Mouse (Mus musculus) skeletal muscle tissue, adult 2 months (tissue): ENCODE data around the gene Vpreb3.

ENCODE experiments used
- DNase-seq: peaks from one replicate; pipeline ENCODE4 v3.0.0-alpha.2; 2012; ENCODE audit warnings: low read depth, low spot score

Gene Vpreb3

DNA sequence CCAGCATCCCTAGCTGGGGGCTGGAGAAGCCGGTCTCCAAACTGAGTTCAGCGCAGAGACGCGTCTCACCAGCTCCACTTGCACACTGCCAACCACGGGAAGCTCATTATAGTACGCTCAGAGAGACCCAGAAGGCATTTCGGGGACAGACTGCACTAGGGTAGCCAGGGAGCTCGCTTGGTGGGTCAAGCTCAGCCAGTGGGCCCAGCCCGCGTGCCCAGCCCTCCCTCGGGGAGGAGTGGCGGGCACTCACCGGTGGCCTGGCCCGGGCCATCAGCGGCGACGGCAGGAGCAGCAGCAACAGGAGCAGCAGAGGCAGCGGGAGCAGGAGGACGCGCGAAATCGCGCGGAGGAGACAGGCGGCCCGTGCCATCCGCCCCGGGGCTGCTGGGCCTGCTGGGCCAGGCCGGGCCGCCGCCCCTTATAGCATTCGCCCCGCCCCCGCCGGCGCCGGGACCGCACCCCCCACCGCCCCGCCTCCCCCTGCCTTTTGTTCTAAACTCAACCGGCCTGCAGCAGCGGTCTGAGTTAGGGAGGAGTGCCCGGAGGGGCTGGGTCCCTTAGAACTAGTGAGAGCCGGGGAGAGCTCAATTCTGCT lies 10.7 kb upstream of the Vpreb3 start:
- no peak for DNase-seq

DNA sequence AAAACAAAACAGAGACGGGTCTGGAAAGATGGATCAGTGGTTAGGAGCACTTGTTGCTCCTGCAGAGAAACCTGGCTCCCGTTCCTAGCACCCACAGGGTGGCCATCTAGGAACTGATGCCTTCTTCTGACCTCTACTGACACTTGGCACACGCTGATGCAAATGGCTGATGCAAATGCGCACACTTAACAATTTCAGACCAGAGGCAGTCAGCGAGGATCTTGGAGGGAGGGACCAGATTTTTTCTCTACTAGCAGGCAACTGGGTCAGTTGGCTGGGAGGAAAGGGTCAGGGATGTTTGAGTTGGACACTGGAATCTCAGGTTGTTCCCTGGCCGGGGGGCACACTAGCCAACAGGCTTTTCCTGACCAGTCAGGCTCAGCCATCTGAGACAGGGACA lies 10.0 kb upstream of the Vpreb3 start, which contains the start of gene Chchd10:
Gene Chchd10, plus strand, starts transcription at position 240 of the 400 bp plus-strand sequence.
- DNase-seq: no peak

DNA sequence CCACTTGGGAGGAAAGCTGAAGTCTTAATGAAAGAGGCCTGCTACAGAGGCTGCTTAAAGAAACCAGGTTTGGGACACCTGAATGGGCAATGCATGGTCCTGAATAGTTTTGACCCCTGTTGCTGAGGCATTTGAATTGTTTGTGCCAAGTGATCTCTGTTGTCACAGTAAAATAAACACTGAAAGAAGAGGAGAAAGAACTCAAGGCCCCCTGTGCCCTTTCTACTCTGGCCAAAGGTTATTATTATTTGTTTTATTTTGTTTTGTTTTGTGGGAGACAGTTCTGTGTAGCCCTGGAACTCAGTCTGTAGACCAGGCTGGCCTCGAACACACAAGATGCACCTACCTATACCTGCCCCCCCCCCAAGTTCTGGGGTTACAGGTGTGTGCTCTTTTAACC lies 7.9 kb upstream of the Vpreb3 start:
- DNase-seq: no peak

GRCm38 (mm10) chr10:75935680-75936541 lies 6.9 kb upstream of the Vpreb3 start, which contains the start of gene Mmp11:
Gene Mmp11 (minus strand): TSS chr10:75936496.
- DNase-seq: peak; percentile 91

- no peak for DNase-seq
These were observed 5.8 kb upstream of the Vpreb3 start for GRCm38 (mm10) chr10:75936909-75937667.

DNA sequence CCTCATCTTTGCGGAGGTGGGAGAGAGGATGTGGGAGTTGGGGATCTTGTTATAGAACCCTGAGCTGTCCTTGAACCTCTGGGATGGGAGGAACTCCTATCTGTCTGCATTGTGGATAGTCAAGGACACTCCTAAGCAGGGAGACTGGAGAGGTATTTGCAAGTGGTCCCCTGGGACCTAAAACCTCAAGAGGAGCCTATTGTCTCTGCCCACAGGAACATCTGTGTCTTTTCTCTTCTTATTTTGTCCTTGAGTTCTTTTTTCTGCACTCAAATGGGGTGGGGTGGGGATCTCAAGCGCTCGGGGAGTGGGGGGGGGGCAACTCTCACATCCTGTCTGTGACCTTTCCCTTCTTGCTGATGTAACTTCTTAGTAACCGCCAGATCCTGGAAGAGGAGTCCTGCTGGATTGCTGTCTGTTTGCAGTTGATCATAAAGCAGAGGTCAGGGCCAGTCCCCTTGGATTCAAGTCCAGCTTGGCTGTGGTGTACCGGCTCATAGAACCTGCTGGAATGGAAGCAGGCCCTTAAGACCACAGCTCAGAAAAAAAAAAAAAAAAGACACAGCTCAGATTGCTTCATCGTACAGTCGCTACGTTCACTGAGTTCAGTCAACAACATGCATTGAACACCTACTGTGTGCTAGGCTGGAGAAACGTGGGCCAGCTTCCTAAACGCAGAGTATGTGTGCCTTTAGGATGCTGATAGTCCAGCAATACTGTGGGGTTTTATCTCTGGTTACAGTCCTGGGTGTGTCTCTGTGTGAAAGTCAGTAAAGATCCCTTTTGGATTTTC lies 4.8 kb upstream of the Vpreb3 start:
- peak; percentile 64 for DNase-seq

GRCm38 (mm10) chr10:75939481-75940234 lies 3.2 kb upstream of the Vpreb3 start:
- no peak for DNase-seq

DNA sequence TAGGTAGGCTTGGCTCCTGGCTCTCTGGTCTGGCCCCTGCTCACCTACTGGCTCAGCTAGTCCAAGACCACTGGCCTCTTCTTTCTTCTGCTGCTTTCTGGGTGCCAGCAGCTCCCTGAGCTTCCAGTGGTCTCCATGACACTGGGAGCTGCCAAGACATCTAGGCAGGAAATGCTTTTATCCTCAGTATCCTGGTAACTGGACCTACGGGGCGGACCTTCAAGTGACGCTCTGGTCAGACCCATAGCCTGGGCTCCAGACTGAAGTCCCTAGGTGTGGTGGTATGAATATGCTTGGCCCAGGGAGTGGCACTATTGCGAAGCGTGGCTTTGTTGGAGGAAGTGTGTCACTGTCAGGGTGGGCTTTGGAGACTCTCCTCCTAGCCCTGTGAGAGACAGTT lies 2.3 kb upstream of the Vpreb3 start, which contains the start of gene Gm867:
Gene Gm867, minus strand, starts transcription at position 153 of the 400 bp plus-strand sequence.
- no peak for DNase-seq

- DNase-seq: no peak
These were observed 1.6 kb upstream of the Vpreb3 start for GRCm38 (mm10) chr10:75941042-75941824.

DNA sequence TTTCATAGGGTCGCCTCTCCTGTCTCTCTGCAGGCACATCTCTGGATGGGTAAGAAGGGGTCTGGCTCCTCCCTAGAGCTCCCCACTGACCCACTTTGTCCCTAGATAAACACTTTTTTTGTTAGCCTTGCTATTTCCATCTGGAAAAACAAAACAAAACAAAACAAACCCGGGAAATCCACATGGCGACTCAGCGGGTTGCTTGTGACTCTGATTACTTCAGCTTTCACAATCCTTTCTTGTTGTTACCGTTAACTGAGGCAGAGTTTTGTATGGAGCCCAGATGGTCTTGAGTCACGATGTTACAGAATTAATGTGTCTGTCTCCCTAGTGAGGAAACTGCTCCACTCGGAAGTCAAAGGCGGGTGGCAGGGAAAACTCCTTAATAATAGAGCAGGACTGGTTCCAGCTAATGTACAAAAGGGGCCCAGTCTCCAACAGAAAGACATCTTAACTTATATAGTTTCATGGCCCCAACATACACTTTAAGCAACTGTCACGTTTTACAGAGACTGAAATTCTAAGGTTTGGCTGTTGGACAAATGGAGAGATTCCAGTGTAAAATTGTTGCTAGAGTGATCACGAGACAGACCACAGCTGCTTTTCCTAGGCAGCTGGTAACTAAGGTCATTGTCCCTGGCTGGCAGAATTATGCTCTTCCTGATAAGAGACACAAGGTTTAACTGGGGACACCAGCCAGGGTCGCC lies 1.4 kb downstream of the Vpreb3 start:
- no peak for DNase-seq

GRCm38 (mm10) chr10:75945213-75945612 lies 2.4 kb downstream of the Vpreb3 start:
- no peak for DNase-seq

GRCm38 (mm10) chr10:75945896-75946295 lies 3.0 kb downstream of the Vpreb3 start:
- DNase-seq: no peak

- DNase-seq: no peak
These were observed 5.2 kb downstream of the Vpreb3 start for GRCm38 (mm10) chr10:75948079-75948478.

DNA sequence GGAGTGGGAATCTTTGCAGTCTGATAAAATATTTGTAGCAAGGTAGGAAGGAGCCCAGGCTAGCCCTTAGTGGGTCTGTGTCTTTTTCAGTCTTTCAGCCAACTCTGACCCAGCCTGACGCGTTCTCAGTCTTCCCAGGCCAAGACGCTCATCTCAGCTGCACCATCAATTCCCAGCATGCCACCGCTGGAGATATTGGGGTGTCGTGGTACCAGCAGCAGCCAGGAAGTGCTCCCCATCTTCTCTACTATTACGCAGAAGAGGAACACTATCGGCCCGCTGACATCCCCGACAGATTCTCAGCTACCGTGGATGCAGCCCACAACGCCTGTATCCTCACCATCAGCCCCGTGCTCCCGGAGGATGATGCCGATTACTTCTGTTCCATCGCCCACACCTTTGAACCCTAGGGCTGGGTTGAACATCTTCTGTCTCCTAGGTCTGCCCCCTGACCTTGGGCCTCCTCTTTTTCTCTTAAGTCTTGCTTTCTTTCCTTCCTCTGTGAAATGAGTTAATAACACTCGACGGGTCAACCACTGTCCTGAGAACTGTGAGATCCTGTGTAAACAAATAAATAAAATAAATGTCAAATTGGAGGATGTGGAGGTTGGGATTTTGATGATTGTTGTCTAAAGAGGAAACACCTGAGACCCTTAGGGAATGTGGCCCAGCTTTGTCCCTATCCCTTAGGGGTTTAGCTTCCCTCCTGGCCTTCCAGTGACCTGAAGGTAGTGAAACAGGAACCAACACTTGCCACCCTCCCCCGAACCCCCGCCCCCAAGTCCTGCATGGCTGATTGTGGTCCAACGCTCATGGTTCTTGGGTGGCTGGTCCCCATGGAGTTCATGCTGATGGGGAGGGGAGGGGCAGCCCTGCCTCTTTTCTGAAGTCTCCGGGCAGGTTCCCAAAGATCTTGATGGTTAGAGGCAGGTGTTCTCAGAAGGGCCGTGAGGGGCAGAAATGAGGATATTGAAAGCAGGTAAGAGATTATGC lies 6.5 kb downstream of the Vpreb3 start:
- no peak for DNase-seq

- no peak for DNase-seq
These were observed 7.9 kb downstream of the Vpreb3 start for GRCm38 (mm10) chr10:75950791-75951210.

GRCm38 (mm10) chr10:75951424-75952050 lies 8.7 kb downstream of the Vpreb3 start:
- DNase-seq: peak; percentile 40

- DNase-seq: no peak
These were observed 11.5 kb downstream of the Vpreb3 start, which contains the start of gene Gm5134 for GRCm38 (mm10) chr10:75954381-75954811. Gene Gm5134 (plus strand): TSS chr10:75954514.
